Mouse (Mus musculus) MEL (cell line): ENCODE measurements around the gene BB287469. TPM values are rescaled to one million over a fixed set of nuclear protein-coding genes. Genes with fewer than 3 reads are reported as not detected.
"Not testable (repeated sequence)": the region's sequence is repeated elsewhere in the genome, so short reads cannot be mapped to it uniquely, and the experiment has no call there.

ENCODE experiments used
- DNase-seq: peaks from one replicate; pipeline ENCODE4 v3.0.0; 2011; ENCODE audit warnings: low read depth, low spot score
- H3K27ac ChIP-seq: 2 replicates; pipeline ENCODE4 v1.5.1; 2012; ENCODE audit warnings: low read depth, mild to moderate bottlenecking, control low read depth, low read length, moderate library complexity; ENCODE audit not compliant: control insufficient read depth
- H3K27me3 ChIP-seq, 2 experiments: fragments of 150-350 bp in 1 of 2; sonication (generic) in 1 of 2; 2 replicates each; pipeline ENCODE4 v1.6.1; 2012; ENCODE audit warnings: low read length in 2 of 2, mild to moderate bottlenecking in 2 of 2, improper control_type of control experiment in 1 of 2, moderate library complexity in 1 of 2; ENCODE audit not compliant: insufficient read depth in 2 of 2, control insufficient read depth in 1 of 2
- H3K36me3 ChIP-seq, 2 experiments: 2 replicates each; pipeline ENCODE4 v1.6.1; 2012 to 2014; ENCODE audit warnings: low read length in 2 of 2, improper control_type of control experiment in 1 of 2, inconsistent platforms in 1 of 2, mild to moderate bottlenecking in 1 of 2; ENCODE audit not compliant: insufficient read depth in 2 of 2, control insufficient read depth in 1 of 2
- H3K4me1 ChIP-seq, 2 experiments: fragments of 150-350 bp in 1 of 2; sonication (generic) in 1 of 2; 2 replicates each; pipeline ENCODE4 v1.6.1; 2012; ENCODE audit warnings: low read length in 2 of 2, improper control_type of control experiment in 1 of 2, mild to moderate bottlenecking in 1 of 2; ENCODE audit not compliant: insufficient read depth in 2 of 2, control insufficient read depth in 1 of 2
- H3K4me3 ChIP-seq, 2 experiments: fragments of 150-350 bp in 1 of 2; sonication (generic) in 1 of 2; 2 replicates each; pipeline ENCODE4 v1.5.1; 2012; ENCODE audit warnings: low read depth in 2 of 2, low read length in 2 of 2, mild to moderate bottlenecking in 2 of 2, moderate library complexity in 2 of 2, control low read depth in 1 of 2, improper control_type of control experiment in 1 of 2; ENCODE audit not compliant: control insufficient read depth in 1 of 2, insufficient read depth in 1 of 2
- H3K79me2 ChIP-seq: 2 replicates; pipeline ENCODE4 v1.6.1; 2012; ENCODE audit warnings: mild to moderate bottlenecking, low read length, moderate library complexity; ENCODE audit not compliant: control insufficient read depth, poor library complexity, insufficient read depth
- H3K9ac ChIP-seq: 2 replicates; pipeline ENCODE4 v1.6.1; 2012; ENCODE audit warnings: low read depth, mild to moderate bottlenecking, control low read depth, low read length, moderate library complexity; ENCODE audit not compliant: control insufficient read depth, poor library complexity, severe bottlenecking
- H3K9me3 ChIP-seq: fragments of 150-350 bp; sonication (generic); replicated peaks from 2 replicates; pipeline ENCODE4 v1.6.1; 2012; ENCODE audit warnings: mild to moderate bottlenecking, low read length, improper control_type of control experiment, moderate library complexity; ENCODE audit not compliant: insufficient read depth
- polyA plus RNA-seq, 2 experiments: library from polyadenylated mRNA; stranded (reverse) in 1 of 2; unstranded in 1 of 2; fragments of >175 nt in 1 of 2; fragments of >200 nt in 1 of 2; gene quantifications; 2 replicates each; pipeline versions ENCODE4 v1.2.1 to v1.2.4; 2012; ENCODE audit warnings: low replicate concordance in 2 of 2, low read depth in 1 of 2; ENCODE audit not compliant: insufficient read length in 2 of 2, insufficient read depth in 1 of 2, missing spikeins in 1 of 2
- total RNA-seq: library from RNA; depleted of rRNA; stranded (reverse); fragments of 300-350 nt; gene quantifications from 2 replicates; pipeline ENCODE4 v1.2.3, GENCODE M21; 2012; rRNA removed

BB287469 gene
- total RNA-seq (not detected in 2 replicates), polyA plus RNA-seq (not detected)

- H3K27me3 ChIP-seq, H3K4me3 ChIP-seq, H3K4me1 ChIP-seq, H3K9me3 ChIP-seq, H3K9ac ChIP-seq, H3K27ac ChIP-seq, H3K79me2 ChIP-seq, H3K36me3 ChIP-seq, DNase-seq: not testable (repeated sequence)
These were observed at the start of gene BB287469 for GRCm38 (mm10) chr12:87816277-87816676. TSS of gene BB287469 (plus strand) at chr12:87816577.

GRCm38 (mm10) chr12:87775655-87776054, 40.7 kb upstream of the BB287469 start, which contains the start of gene Gm21319:
TSS of gene Gm21319 (minus strand) at chr12:87775755.
- not testable (repeated sequence) for H3K9me3 ChIP-seq, H3K4me3 ChIP-seq, H3K79me2 ChIP-seq, H3K27me3 ChIP-seq, H3K36me3 ChIP-seq, H3K27ac ChIP-seq, H3K4me1 ChIP-seq, H3K9ac ChIP-seq, DNase-seq

GRCm38 (mm10) chr12:87795212-87795611, 21.2 kb upstream of the BB287469 start, which contains the start of gene Gm21936:
TSS of gene Gm21936 (plus strand) at chr12:87795512.
- not testable (repeated sequence) for H3K9me3 ChIP-seq, H3K4me3 ChIP-seq, H3K9ac ChIP-seq, H3K79me2 ChIP-seq, H3K27ac ChIP-seq, H3K27me3 ChIP-seq, H3K36me3 ChIP-seq, H3K4me1 ChIP-seq, DNase-seq

- H3K79me2 ChIP-seq, DNase-seq, H3K9me3 ChIP-seq, H3K27ac ChIP-seq, H3K4me1 ChIP-seq, H3K27me3 ChIP-seq, H3K9ac ChIP-seq, H3K36me3 ChIP-seq, H3K4me3 ChIP-seq: not testable (repeated sequence)
These were observed 18.4 kb upstream of the BB287469 start for GRCm38 (mm10) chr12:87797971-87798370.

- H3K36me3 ChIP-seq, H3K9ac ChIP-seq, H3K27me3 ChIP-seq: not testable (repeated sequence)
These were observed 25.9 kb downstream of the BB287469 start, which contains the start of gene Gm2001 for GRCm38 (mm10) chr12:87842239-87842638. TSS of gene Gm2001 (minus strand) at chr12:87842339.

GRCm38 (mm10) chr12:87850657-87851056, 34.3 kb downstream of the BB287469 start:
- not testable (repeated sequence) for H3K27ac ChIP-seq, H3K9ac ChIP-seq, H3K27me3 ChIP-seq, H3K4me3 ChIP-seq, H3K9me3 ChIP-seq, DNase-seq, H3K36me3 ChIP-seq, H3K4me1 ChIP-seq, H3K79me2 ChIP-seq

More at GRCm38 (mm10) chr12:87842239-87842638, 25.9 kb downstream of the BB287469 start, which contains the start of gene Gm2001:
- not testable (repeated sequence) for DNase-seq, H3K4me3 ChIP-seq, H3K79me2 ChIP-seq, H3K4me1 ChIP-seq, H3K27ac ChIP-seq, H3K9me3 ChIP-seq
